Mouse (Mus musculus) hindbrain, embryonic 16.5 days (tissue): ENCODE measurements around the gene Mn1. TPM values are rescaled to one million over a fixed set of nuclear protein-coding genes. Genes with fewer than 3 reads are reported as not detected.
A peak's percentile ranks its signal among the peaks of the same experiment; 100 is the strongest.

Experiments
- ATAC-seq: fragments of 200-750 bp; cut with Nextera tagmentation; 2 replicates; pipeline ENCODE4 v1.8.0; 2017; ENCODE audit warnings: moderate TSS enrichment, moderate library complexity
- H3K27ac ChIP-seq: fragments of 300-500 bp; sonication (generic); 2 replicates; pipeline ENCODE4 v1.5.1; 2014; ENCODE audit warnings: low read depth, mild to moderate bottlenecking, control low read depth, low read length, moderate library complexity
- H3K27me3 ChIP-seq: fragments of 300-500 bp; sonication (generic); replicated peaks from 2 replicates; pipeline ENCODE4 v1.6.1; 2014; ENCODE audit warnings: low read length; ENCODE audit not compliant: control insufficient read depth, insufficient read depth
- H3K36me3 ChIP-seq: fragments of 300-500 bp; sonication (generic); 2 replicates; pipeline ENCODE4 v1.6.1; 2014; ENCODE audit warnings: mild to moderate bottlenecking, low read length, moderate library complexity, mixed read lengths; ENCODE audit not compliant: control insufficient read depth, insufficient read depth
- H3K4me1 ChIP-seq: fragments of 300-500 bp; sonication (generic); 2 replicates; pipeline ENCODE4 v1.6.1; 2014; ENCODE audit warnings: low read depth, low read length; ENCODE audit not compliant: control insufficient read depth, insufficient read depth
- H3K4me2 ChIP-seq: fragments of 300-500 bp; sonication (generic); 2 replicates; pipeline ENCODE4 v1.6.1; 2014; ENCODE audit warnings: mild to moderate bottlenecking, low read length, control low read depth, moderate library complexity
- H3K4me3 ChIP-seq: fragments of 300-500 bp; sonication (generic); 2 replicates; pipeline ENCODE4 v1.5.1; 2014; ENCODE audit warnings: mild to moderate bottlenecking, low read length, control low read depth, moderate library complexity
- H3K9ac ChIP-seq: fragments of 300-500 bp; sonication (generic); 2 replicates; pipeline ENCODE4 v1.6.1; 2014; ENCODE audit warnings: low read depth, mild to moderate bottlenecking, control low read depth, low read length, moderate library complexity
- H3K9me3 ChIP-seq: fragments of 300-500 bp; sonication (generic); 2 replicates; pipeline ENCODE4 v1.6.1; 2014; ENCODE audit warnings: mild to moderate bottlenecking, low read length, moderate library complexity; ENCODE audit not compliant: control insufficient read depth
- WGBS: fragments of 180-500 bp; shearing (Covaris S2); extraction: QIAGEN DNeasy Blood & Tissue Kit; methylation state at CpG from one replicate; pipeline ENCODE4 v1.1.7; 2014; 5-methylcytosine and 5-hydroxymethylcytosine counted together
- polyA plus RNA-seq: library from polyadenylated mRNA; unstranded; fragments of >200 nt; fragmentation: Nextera tagmentation; extraction: Ambion mirVana; gene quantifications from 2 replicates; pipeline ENCODE4 v1.2.1, GENCODE M21; 2015

The Mn1 gene
- polyA plus RNA-seq: 22.3 and 35.8 TPM in 2 replicates

GRCm38 (mm10) chr5:111416591-111417374 is at the start of gene Mn1:
Mn1 (plus strand) TSS chr5:111417362.
- Histone ChIP-seq H3K27ac (peak within 1 kb of the TSS; percentile 92), H3K36me3 (0 out of 2 replicates have a peak, but pooled peaks cover 2% of the 10 kb centered on the region), H3K4me2 (peak within 1 kb of the TSS; percentile 67), H3K9ac (peak within 1 kb of the TSS; percentile 91), H3K4me3 (peak within 1 kb of the TSS; percentile 91), H3K9me3 (no peaks in the 10 kb centered on the region), H3K27me3 (no peaks in the 10 kb centered on the region), H3K4me1 (peaks cover 37% of the 10 kb centered on the region)
- under 1% methylated on average over 79 of the region's 88 CpGs for WGBS
- ATAC-seq: peak; percentile 94

- ATAC-seq: no peak
- 40% methylated on average over 11 of the region's 11 CpGs for WGBS
These were observed 49.1 kb upstream of the Mn1 start for GRCm38 (mm10) chr5:111367937-111368517.

GRCm38 (mm10) chr5:111368576-111368975 is 48.6 kb upstream of the Mn1 start:
- ATAC-seq: peak; percentile 60
- WGBS: 30% methylated on average over 5 of the region's 5 CpGs

More at GRCm38 (mm10) chr5:111367937-111368517, 49.1 kb upstream of the Mn1 start:
- Histone ChIP-seq H3K4me1 (peaks cover 24% of the 10 kb centered on the region), H3K4me2 (no peak overlapping the region), H3K9ac (no peak overlapping the region; the same call in 1 of the 2 replicates), H3K27me3 (no peaks in the 10 kb centered on the region), H3K36me3 (peaks cover 9% of the 10 kb centered on the region; the same call in 1 of the 2 replicates), H3K4me3 (no peak overlapping the region), H3K27ac (peak overlapping the region; percentile 7), H3K9me3 (no peaks in the 10 kb centered on the region)

GRCm38 (mm10) chr5:111375616-111376015 is 41.5 kb upstream of the Mn1 start:
- no peak for ATAC-seq
- Histone ChIP-seq H3K9me3 (no peaks in the 10 kb centered on the region), H3K9ac (no peak overlapping the region), H3K36me3 (peaks cover 15% of the 10 kb centered on the region), H3K4me2 (no peak overlapping the region), H3K4me3 (no peak overlapping the region), H3K27ac (no peak overlapping the region), H3K4me1 (no peaks in the 10 kb centered on the region), H3K27me3 (no peaks in the 10 kb centered on the region)
- 87% methylated on average over 4 of the region's 4 CpGs for WGBS

More at GRCm38 (mm10) chr5:111368576-111368975, 48.6 kb upstream of the Mn1 start:
- Histone ChIP-seq H3K27ac (peak overlapping the region; percentile 7; the same call in 1 of the 2 replicates), H3K4me3 (no peak overlapping the region), H3K9ac (0 out of 2 replicates have a peak overlapping the region, but pooled peaks have one; percentile 28), H3K27me3 (no peaks in the 10 kb centered on the region), H3K36me3 (peaks cover 9% of the 10 kb centered on the region; the same call in 1 of the 2 replicates), H3K9me3 (no peaks in the 10 kb centered on the region), H3K4me2 (no peak overlapping the region), H3K4me1 (peaks cover 24% of the 10 kb centered on the region)

- Histone ChIP-seq H3K4me1 (no peaks in the 10 kb centered on the region), H3K9me3 (no peaks in the 10 kb centered on the region), H3K4me2 (no peak overlapping the region), H3K27ac (no peak overlapping the region), H3K9ac (no peak overlapping the region), H3K36me3 (peaks cover 21% of the 10 kb centered on the region), H3K27me3 (no peaks in the 10 kb centered on the region), H3K4me3 (no peak overlapping the region)
- ATAC-seq: no peak
- WGBS: 88% methylated on average over 24 of the region's 24 CpGs
These were observed 40.7 kb upstream of the Mn1 start for GRCm38 (mm10) chr5:111376276-111377020.

GRCm38 (mm10) chr5:111378126-111378993 is 38.8 kb upstream of the Mn1 start:
- H3K36me3 ChIP-seq: peaks cover 21% of the 10 kb centered on the region
- no peak overlapping the region for H3K4me3 ChIP-seq
- no peaks in the 10 kb centered on the region for H3K9me3 ChIP-seq
- no peak overlapping the region for H3K4me2 ChIP-seq
- no peaks in the 10 kb centered on the region for H3K4me1 ChIP-seq
- WGBS: 71% methylated on average over 7 of the region's 7 CpGs
- no peak overlapping the region for H3K27ac ChIP-seq
- H3K9ac ChIP-seq: no peak overlapping the region
- H3K27me3 ChIP-seq: no peaks in the 10 kb centered on the region
- ATAC-seq: no peak

- 87% methylated on average over 5 of the region's 5 CpGs for WGBS
- Histone ChIP-seq H3K4me1 (no peaks in the 10 kb centered on the region), H3K36me3 (peaks cover 44% of the 10 kb centered on the region), H3K4me2 (no peak overlapping the region), H3K27me3 (no peaks in the 10 kb centered on the region), H3K27ac (no peak overlapping the region), H3K4me3 (no peak overlapping the region), H3K9me3 (no peaks in the 10 kb centered on the region), H3K9ac (no peak overlapping the region)
- ATAC-seq: no peak
These were observed 33.8 kb upstream of the Mn1 start for GRCm38 (mm10) chr5:111383335-111383734.

- Histone ChIP-seq H3K4me1 (peaks cover 30% of the 10 kb centered on the region), H3K4me3 (no peak overlapping the region), H3K27ac (no peak overlapping the region), H3K4me2 (no peak overlapping the region), H3K27me3 (no peaks in the 10 kb centered on the region), H3K36me3 (peaks cover 11% of the 10 kb centered on the region), H3K9ac (no peak overlapping the region), H3K9me3 (no peaks in the 10 kb centered on the region)
- WGBS: 78% methylated on average over 10 of the region's 10 CpGs
- no peak for ATAC-seq
These were observed 26.3 kb upstream of the Mn1 start for GRCm38 (mm10) chr5:111390911-111391310.
